Mouse (Mus musculus): Measurements from ENCODE around the gene Kcnip1. TPM values are rescaled to one million over a fixed set of nuclear protein-coding genes. Genes with fewer than 3 reads are reported as not detected.

The Kcnip1 gene
- polyA plus RNA-seq, 1 experiment from 2014 or later: 2.5 TPM

DNA sequence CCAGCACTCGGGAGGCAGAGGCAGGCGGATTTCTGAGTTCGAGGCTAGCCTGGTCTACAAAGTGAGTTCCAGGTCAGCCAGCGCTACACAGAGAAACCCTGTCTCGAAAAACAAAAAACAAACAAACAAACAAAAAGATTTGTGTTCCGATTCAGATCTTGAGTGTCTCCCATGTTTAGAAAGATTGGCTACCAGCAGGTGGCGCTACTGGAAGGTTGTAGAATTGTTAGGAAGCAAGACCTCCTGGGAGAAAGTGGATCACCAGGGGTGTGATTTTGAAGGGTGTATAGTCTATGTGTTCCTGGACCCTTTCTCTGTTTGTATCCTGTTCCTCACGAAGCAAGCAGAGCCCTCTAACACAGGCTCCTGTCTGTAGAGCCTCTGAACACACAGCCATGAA is 34.2 kb downstream of the Kcnip1 start:
- no peak overlapping the region for H3K27ac ChIP-seq (ENCODE audit: low read depth, low read length)
- H3K4me2 ChIP-seq (replicated peaks; ENCODE audit: low read depth): no peak overlapping the region
- no peak overlapping the region for H3K9ac ChIP-seq (ENCODE audit: low read depth, low read length)
- H3K27me3 ChIP-seq (replicated peaks; ENCODE audit: control insufficient read depth, insufficient read depth, low read length): no peaks in the 10 kb centered on the region
- no peak for ATAC-seq
- H3K4me1 ChIP-seq (replicated peaks; ENCODE audit: control insufficient read depth, insufficient read depth, low read length): no peaks in the 10 kb centered on the region
- WGBS: 83% methylated on average over 8 of the region's 8 CpGs
- no peaks in the 10 kb centered on the region for H3K9me3 ChIP-seq (ENCODE audit: control insufficient read depth)
- H3K4me3 ChIP-seq (ENCODE audit: low read depth, low read length): no peak overlapping the region
- peak; percentile 62 for TF ChIP-seq CTCF (IDR thresholded peaks at IDR 0.05; ENCODE audit: low read depth)
- H3K36me3 ChIP-seq (ENCODE audit: control insufficient read depth, insufficient read depth): no peaks in the 10 kb centered on the region

DNA sequence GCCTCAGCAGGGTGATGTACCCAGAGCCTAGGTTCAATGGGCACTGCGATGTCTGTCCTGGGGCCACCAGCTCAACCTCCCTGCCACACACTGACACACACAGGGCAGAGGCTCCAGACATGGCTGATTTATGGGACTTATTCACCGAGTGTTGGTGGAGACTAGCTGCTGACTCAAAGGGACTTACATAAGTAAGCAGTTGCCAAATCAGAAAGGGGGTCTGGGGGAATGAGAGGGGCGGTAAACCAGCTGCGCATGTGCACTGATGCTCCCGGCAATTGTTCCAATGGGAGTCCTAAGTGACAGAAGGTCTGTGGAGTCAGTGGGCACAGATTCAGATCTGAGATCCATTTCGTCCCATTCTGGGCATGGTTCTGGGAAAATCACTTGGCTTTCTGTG is 35.4 kb downstream of the Kcnip1 start:
- Histone ChIP-seq H3K27me3 (replicated peaks; ENCODE audit: control insufficient read depth, insufficient read depth, low read length) (no peaks in the 10 kb centered on the region), H3K9me3 (ENCODE audit: control insufficient read depth) (no peaks in the 10 kb centered on the region), H3K4me2 (replicated peaks; ENCODE audit: low read depth) (no peak overlapping the region), H3K27ac (ENCODE audit: low read depth, low read length) (no peak overlapping the region), H3K9ac (ENCODE audit: low read depth, low read length) (no peak overlapping the region), H3K36me3 (ENCODE audit: control insufficient read depth, insufficient read depth) (no peaks in the 10 kb centered on the region), H3K4me1 (replicated peaks; ENCODE audit: control insufficient read depth, insufficient read depth, low read length) (no peaks in the 10 kb centered on the region), H3K4me3 (ENCODE audit: low read depth, low read length) (no peak overlapping the region)
- ATAC-seq: no peak
- WGBS: 84% methylated on average over 6 of the region's 6 CpGs
- TF ChIP-seq CTCF (IDR thresholded peaks at IDR 0.05; ENCODE audit: low read depth): no peak

DNA sequence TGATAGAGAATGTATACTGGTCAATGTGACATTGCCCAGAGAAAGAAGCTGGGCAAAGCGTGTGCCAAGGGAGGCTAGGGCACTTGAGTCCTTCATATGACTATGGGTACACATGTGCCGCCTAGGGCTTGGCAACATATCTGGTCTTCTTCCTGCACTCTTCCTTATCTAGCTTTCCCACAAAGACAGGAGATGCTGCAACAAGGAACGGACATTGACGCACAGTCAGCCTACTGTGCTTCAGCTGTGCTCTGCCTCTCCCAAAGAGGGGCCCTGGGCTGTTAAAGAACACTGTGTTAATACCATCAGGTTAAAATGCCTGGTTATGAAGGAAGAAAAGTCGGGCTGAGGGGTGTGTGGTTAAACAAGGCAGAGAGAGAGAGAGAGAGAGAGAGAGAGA is 36.3 kb downstream of the Kcnip1 start:
- Histone ChIP-seq H3K36me3 (ENCODE audit: control insufficient read depth, insufficient read depth) (no peaks in the 10 kb centered on the region), H3K27ac (ENCODE audit: low read depth, low read length) (no peak overlapping the region), H3K4me3 (ENCODE audit: low read depth, low read length) (no peak overlapping the region), H3K9me3 (ENCODE audit: control insufficient read depth) (no peaks in the 10 kb centered on the region), H3K4me2 (replicated peaks; ENCODE audit: low read depth) (no peak overlapping the region), H3K4me1 (replicated peaks; ENCODE audit: control insufficient read depth, insufficient read depth, low read length) (no peaks in the 10 kb centered on the region), H3K9ac (ENCODE audit: low read depth, low read length) (no peak overlapping the region), H3K27me3 (replicated peaks; ENCODE audit: control insufficient read depth, insufficient read depth, low read length) (no peaks in the 10 kb centered on the region)
- WGBS: 82% methylated on average over 5 of the region's 5 CpGs
- no peak for ATAC-seq
- no peak for TF ChIP-seq CTCF (IDR thresholded peaks at IDR 0.05; ENCODE audit: low read depth)

DNA sequence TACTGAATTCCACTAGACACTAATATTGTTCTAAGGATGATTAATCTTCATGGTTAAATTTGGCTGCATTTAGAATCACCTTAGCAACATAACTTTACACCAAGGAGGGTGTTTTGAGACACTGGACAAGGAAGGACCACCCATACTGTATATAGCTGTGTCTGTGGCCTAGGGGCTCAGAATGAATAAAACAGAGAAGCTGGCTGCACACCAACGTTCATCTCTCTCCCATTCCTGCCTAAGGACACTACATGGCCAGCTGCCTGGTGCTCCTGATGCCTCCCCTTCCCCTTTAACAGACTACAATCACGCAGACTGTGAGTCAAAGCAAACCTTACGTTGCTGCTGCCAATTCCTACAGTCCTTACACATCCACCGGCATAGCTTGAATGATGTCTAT is 37.0 kb downstream of the Kcnip1 start:
- no peak for ATAC-seq
- Histone ChIP-seq H3K9ac (ENCODE audit: low read depth, low read length) (no peak overlapping the region), H3K4me2 (replicated peaks; ENCODE audit: low read depth) (no peak overlapping the region), H3K9me3 (ENCODE audit: control insufficient read depth) (no peaks in the 10 kb centered on the region), H3K4me1 (replicated peaks; ENCODE audit: control insufficient read depth, insufficient read depth, low read length) (no peaks in the 10 kb centered on the region), H3K4me3 (ENCODE audit: low read depth, low read length) (no peak overlapping the region), H3K36me3 (ENCODE audit: control insufficient read depth, insufficient read depth) (no peaks in the 10 kb centered on the region), H3K27me3 (replicated peaks; ENCODE audit: control insufficient read depth, insufficient read depth, low read length) (no peaks in the 10 kb centered on the region), H3K27ac (ENCODE audit: low read depth, low read length) (no peak overlapping the region)
- WGBS: 57% methylated on average over 4 of the region's 4 CpGs
- TF ChIP-seq CTCF (IDR thresholded peaks at IDR 0.05; ENCODE audit: low read depth): no peak

DNA sequence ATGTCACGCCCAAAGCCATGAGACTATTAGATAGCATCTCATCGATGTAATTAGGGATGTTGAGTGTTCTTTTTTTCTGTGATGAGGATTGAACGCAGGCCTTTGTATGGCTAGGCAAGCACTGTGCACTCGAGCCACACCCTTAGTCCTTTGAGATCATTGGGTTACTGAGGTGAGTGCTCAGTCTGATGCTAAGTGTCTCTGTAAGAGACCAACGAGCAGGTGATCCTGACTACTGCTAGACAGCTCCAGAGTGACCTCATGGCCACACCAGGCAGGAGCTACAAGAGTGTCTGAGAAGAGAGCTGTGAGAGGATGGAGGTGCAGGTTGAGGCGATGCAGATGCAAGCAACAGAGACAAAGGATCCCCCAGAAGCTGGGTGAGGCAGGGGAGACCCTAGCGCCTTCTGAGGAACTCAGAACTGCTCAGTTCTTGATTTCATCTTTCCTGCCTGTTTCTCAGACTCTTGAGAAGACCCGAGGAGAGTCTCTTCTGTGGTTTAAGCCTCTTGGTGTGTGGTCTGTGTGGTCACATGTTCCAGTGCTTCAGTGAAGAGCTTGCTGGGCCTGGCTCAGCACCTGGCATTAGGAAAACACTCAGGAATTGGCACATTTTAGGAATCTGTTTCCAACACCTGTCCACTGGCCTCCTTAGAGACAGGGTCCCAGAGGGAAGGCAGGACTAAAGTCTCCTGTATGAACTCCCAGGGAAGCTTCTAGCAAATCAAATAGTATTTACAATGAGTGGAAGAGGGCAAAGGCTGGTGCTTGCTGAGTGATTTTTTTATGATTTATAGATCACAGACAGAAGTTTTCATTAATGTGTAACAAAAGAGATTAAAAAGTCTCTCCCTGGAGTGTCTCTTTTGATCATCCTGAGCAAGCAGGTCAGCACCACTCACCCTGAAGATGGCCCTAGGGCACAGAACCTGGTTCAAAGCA is 41.0 kb downstream of the Kcnip1 start:
- WGBS: 69% methylated on average over 8 of the region's 8 CpGs
- H3K4me2 ChIP-seq (replicated peaks; ENCODE audit: low read depth): no peak overlapping the region
- no peak overlapping the region for H3K27ac ChIP-seq (ENCODE audit: low read depth, low read length)
- no peaks in the 10 kb centered on the region for H3K4me1 ChIP-seq (replicated peaks; ENCODE audit: control insufficient read depth, insufficient read depth, low read length)
- H3K27me3 ChIP-seq (replicated peaks; ENCODE audit: control insufficient read depth, insufficient read depth, low read length): no peaks in the 10 kb centered on the region
- no peaks in the 10 kb centered on the region for H3K9me3 ChIP-seq (ENCODE audit: control insufficient read depth)
- TF ChIP-seq CTCF (IDR thresholded peaks at IDR 0.05; ENCODE audit: low read depth): no peak
- H3K36me3 ChIP-seq (ENCODE audit: control insufficient read depth, insufficient read depth): no peaks in the 10 kb centered on the region
- ATAC-seq: no peak
- H3K4me3 ChIP-seq (ENCODE audit: low read depth, low read length): no peak overlapping the region
- H3K9ac ChIP-seq (ENCODE audit: low read depth, low read length): no peak overlapping the region

DNA sequence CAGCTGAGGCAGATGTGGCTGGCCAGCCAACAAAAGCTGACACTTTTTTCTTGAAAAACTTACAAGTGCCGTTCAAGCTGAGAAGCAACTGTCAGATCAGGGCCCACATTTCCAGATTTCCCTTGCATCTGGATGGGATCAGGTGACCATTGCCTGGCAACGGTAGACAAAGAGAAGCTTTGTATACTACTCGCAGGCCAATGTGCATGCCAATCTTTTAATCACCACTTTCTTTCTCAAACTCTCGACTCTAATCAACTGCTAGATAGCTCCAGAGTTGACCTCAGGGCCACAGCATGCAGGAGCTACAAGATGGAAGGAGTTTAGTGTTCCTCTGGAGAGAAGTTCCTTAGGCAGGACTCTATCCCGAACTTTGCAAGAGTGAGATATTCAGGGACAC is 41.8 kb downstream of the Kcnip1 start:
- Histone ChIP-seq H3K4me1 (replicated peaks; ENCODE audit: control insufficient read depth, insufficient read depth, low read length) (no peaks in the 10 kb centered on the region), H3K27me3 (replicated peaks; ENCODE audit: control insufficient read depth, insufficient read depth, low read length) (no peaks in the 10 kb centered on the region), H3K9me3 (ENCODE audit: control insufficient read depth) (no peaks in the 10 kb centered on the region), H3K36me3 (ENCODE audit: control insufficient read depth, insufficient read depth) (no peaks in the 10 kb centered on the region), H3K4me3 (ENCODE audit: low read depth, low read length) (no peak overlapping the region), H3K9ac (ENCODE audit: low read depth, low read length) (no peak overlapping the region), H3K4me2 (replicated peaks; ENCODE audit: low read depth) (no peak overlapping the region), H3K27ac (ENCODE audit: low read depth, low read length) (no peak overlapping the region)
- TF ChIP-seq CTCF (IDR thresholded peaks at IDR 0.05; ENCODE audit: low read depth): no peak
- 55% methylated on average over 5 of the region's 5 CpGs for WGBS
- no peak for ATAC-seq
